Mouse (Mus musculus) neural tube, embryonic 11.5 days (tissue): ENCODE measurements at regions not wholly inside any gene's neighbourhood (a gene's known extent, or its start where the extent isn't known, plus 50 kb on each side); places are given as distances from the start of the nearest gene placed in this dataset.
"Not testable (repeated sequence)": the region's sequence is repeated elsewhere in the genome, so short reads cannot be mapped to it uniquely, and the experiment has no call there.

ENCODE experiments used
- ATAC-seq: fragments of 200-750 bp; cut with Nextera tagmentation; 2 replicates; pipeline ENCODE4 v1.8.0; 2017; ENCODE audit warnings: moderate number of reproducible peaks, mild to moderate bottlenecking, moderate TSS enrichment, moderate library complexity; ENCODE audit not compliant: insufficient read depth, low FRiP score, low TSS enrichment
- DNase-seq: peaks from one replicate; pipeline ENCODE4 v3.0.0-alpha.2; 2015; ENCODE audit warnings: low spot score
- H3K27ac ChIP-seq: fragments of 300-500 bp; sonication (generic); 2 replicates; pipeline ENCODE4 v1.5.1; 2014; ENCODE audit warnings: low read depth, mild to moderate bottlenecking, low read length
- H3K27me3 ChIP-seq: fragments of 300-500 bp; sonication (generic); 2 replicates; pipeline ENCODE4 v1.6.1; 2014; ENCODE audit warnings: mild to moderate bottlenecking, low read length, mixed read lengths; ENCODE audit not compliant: control insufficient read depth, insufficient read depth
- H3K36me3 ChIP-seq: fragments of 300-500 bp; sonication (generic); 2 replicates; pipeline ENCODE4 v1.6.1; 2014; ENCODE audit warnings: mild to moderate bottlenecking, low read length, moderate library complexity, mixed read lengths; ENCODE audit not compliant: control insufficient read depth, insufficient read depth
- H3K4me1 ChIP-seq: fragments of 300-500 bp; sonication (generic); 2 replicates; pipeline ENCODE4 v1.6.1; 2014; ENCODE audit warnings: low read length, mixed read lengths; ENCODE audit not compliant: control insufficient read depth, insufficient read depth
- H3K4me2 ChIP-seq: fragments of 300-500 bp; sonication (generic); 2 replicates; pipeline ENCODE4 v1.6.1; 2014; ENCODE audit warnings: low read depth, mild to moderate bottlenecking, moderate library complexity
- H3K4me3 ChIP-seq: fragments of 300-500 bp; sonication (generic); 2 replicates; pipeline ENCODE4 v1.5.1; 2014; ENCODE audit warnings: low read depth, low read length
- H3K9ac ChIP-seq: fragments of 300-500 bp; sonication (generic); 2 replicates; pipeline ENCODE4 v1.6.1; 2014; ENCODE audit warnings: mild to moderate bottlenecking, low read length
- H3K9me3 ChIP-seq: fragments of 300-500 bp; sonication (generic); 2 replicates; pipeline ENCODE4 v1.6.1; 2016; ENCODE audit warnings: low read length; ENCODE audit not compliant: control insufficient read depth
- WGBS: fragments of 180-500 bp; shearing (Covaris S2); extraction: QIAGEN DNeasy Blood & Tissue Kit; methylation state at CpG from one replicate; pipeline ENCODE4 v1.1.7; 2014; 5-methylcytosine and 5-hydroxymethylcytosine counted together

DNA sequence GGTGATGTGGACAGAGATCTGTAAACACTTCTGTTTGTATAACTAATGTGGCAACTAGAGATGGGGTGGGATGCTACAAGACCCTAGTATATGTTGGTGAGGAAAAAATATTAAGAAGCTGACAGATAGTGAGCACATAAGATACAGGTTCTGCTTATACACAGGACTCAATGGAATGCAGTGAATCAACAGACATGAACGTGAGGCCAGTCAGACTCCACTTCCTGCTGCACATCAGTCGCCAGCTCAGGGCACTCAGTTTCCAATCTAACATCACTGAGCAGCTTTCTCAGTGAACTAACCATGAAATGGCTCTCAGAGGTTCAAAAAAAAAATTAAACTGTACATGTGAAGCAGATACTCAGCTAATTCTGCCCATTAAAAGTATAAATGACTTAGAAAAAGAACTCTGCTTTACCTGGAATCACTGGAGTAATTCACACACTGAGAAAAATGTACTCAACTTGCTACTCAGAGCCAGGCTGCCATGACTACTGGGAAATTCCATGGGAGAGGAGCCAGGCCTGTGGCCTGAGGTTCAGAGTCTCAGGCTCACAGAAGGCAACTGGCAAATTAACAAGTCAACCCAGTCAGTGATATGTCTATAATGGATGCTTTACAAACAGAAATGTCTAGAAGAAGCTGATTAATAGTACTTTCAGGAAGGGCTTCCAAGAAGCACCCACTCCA, 170.9 kb upstream of the Tbl1xr1 start:
- no peak overlapping the region for H3K9ac ChIP-seq
- DNase-seq (no peak), ATAC-seq (no peak)
- H3K27ac ChIP-seq = no peak overlapping the region
- no peaks in the 10 kb centered on the region for H3K4me1 ChIP-seq
- H3K36me3 ChIP-seq = no peaks in the 10 kb centered on the region
- H3K4me2 ChIP-seq = no peak overlapping the region
- H3K4me3 ChIP-seq = no peak overlapping the region
- H3K9me3 ChIP-seq = no peaks in the 10 kb centered on the region
- WGBS = 68% methylated on average over 2 of the region's 2 CpGs
- no peaks in the 10 kb centered on the region for H3K27me3 ChIP-seq

DNA sequence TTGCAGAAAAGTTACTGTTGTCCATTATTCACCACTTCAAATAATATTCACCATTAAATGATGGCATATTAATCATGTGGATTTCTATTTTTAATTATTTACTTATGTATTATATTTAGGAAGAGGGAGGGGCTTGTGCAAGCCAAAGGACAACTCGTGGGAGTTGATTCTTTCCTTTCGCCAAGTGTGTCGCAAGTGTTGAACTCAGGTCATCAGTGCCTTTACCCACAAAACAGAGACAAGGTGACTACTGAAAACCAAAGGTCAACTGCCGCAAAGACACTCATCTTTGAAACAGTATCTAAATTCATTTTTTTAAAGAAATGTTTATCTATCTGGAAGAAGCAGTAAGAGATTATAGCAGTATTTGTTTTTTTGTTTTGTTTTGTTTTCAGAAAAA, 167.6 kb upstream of the Tbl1xr1 start:
- WGBS = 90% methylated on average over 4 of the region's 4 CpGs
- no peaks in the 10 kb centered on the region for H3K9me3 ChIP-seq
- no peaks in the 10 kb centered on the region for H3K4me1 ChIP-seq
- no peak overlapping the region for H3K9ac ChIP-seq
- no peak overlapping the region for H3K4me3 ChIP-seq
- H3K4me2 ChIP-seq = no peak overlapping the region
- H3K36me3 ChIP-seq = no peaks in the 10 kb centered on the region
- H3K27ac ChIP-seq = no peak overlapping the region
- DNase-seq = no peak
- no peaks in the 10 kb centered on the region for H3K27me3 ChIP-seq
- no peak for ATAC-seq

DNA sequence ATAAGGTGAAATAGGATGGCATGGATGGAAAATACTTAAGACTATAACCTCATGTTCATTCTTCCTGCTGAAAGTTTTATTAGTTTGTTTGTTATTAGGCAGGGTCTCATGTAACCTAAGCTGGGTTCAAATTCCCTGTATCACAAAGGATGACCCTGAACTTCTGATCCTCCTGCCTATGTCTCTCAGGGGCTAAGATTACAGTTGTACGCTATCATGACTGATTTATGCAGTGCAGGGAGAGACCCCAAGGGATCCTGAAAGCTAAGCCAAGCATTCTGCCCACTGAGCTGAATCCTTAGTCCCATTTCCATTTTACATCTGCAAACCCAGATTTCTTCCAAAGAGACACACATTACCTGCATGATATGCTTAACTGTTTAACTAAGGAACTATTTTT, 166.4 kb upstream of the Tbl1xr1 start:
- DNase-seq (no peak), ATAC-seq (no peak)
- Histone ChIP-seq H3K4me1 (no peaks in the 10 kb centered on the region), H3K36me3 (no peaks in the 10 kb centered on the region), H3K27me3 (no peaks in the 10 kb centered on the region), H3K4me3 (no peak overlapping the region), H3K9me3 (no peaks in the 10 kb centered on the region), H3K4me2 (no peak overlapping the region), H3K9ac (no peak overlapping the region), H3K27ac (no peak overlapping the region)
- WGBS = 56% methylated on average over 1 of the region's 1 CpGs

DNA sequence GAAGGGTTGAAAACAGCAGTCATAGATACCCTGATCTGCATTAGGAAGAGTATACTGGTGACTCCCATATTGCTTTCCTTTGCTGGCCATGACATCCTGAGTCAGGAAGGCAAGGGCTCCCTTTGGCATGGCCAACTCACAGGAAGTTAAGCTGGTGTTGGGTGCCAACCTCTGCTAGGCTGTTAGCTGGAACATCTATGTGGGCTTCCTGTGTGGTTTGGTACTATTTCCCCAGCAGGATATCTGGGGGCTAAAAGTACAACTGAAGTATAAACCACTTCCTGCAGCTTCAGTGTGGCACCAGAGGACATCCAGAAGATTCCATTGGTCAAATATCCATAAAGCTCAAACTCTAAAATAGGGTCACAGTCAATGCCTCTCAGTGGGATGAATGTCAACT, 165.4 kb upstream of the Tbl1xr1 start:
- no peaks in the 10 kb centered on the region for H3K27me3 ChIP-seq
- H3K27ac ChIP-seq = no peak overlapping the region
- H3K4me3 ChIP-seq = no peak overlapping the region
- H3K36me3 ChIP-seq = no peaks in the 10 kb centered on the region
- DNase-seq (no peak), ATAC-seq (no peak)
- H3K9me3 ChIP-seq = no peaks in the 10 kb centered on the region
- H3K4me1 ChIP-seq = no peaks in the 10 kb centered on the region
- no peak overlapping the region for H3K9ac ChIP-seq
- H3K4me2 ChIP-seq = no peak overlapping the region

DNA sequence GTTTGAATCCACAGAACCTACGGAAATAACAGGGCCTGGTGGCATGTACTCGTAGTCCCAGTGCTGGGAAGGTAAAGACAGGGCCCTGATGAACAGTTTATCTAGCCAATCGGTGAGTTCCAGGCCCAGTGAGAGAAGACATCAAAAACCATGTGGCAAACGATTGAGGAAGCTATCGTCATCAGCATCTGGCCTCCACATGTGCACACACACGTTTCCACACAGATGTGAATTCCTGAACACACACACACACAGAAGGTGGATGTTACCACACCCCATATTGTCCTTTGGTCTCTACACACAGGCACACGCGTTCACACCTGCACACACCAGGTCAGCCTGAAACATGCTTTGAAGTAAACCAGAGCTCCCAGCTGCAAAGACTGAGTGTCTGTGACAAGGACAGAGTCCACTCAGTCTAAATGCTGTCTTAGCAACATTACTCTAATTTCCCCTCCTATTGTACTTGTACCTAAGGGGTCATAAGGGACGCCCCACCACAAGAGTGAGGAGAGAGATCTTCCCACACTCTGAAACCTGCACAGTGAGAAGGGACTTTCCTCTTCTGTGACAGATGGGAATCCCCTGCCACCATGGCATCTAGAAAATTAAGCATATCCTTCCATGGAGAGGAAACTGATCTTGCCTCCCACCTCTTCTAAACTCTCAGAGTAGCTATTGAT, 159.1 kb upstream of the Tbl1xr1 start:
- WGBS = 71% methylated on average over 9 of the region's 9 CpGs
- no peaks in the 10 kb centered on the region for H3K9me3 ChIP-seq

DNA sequence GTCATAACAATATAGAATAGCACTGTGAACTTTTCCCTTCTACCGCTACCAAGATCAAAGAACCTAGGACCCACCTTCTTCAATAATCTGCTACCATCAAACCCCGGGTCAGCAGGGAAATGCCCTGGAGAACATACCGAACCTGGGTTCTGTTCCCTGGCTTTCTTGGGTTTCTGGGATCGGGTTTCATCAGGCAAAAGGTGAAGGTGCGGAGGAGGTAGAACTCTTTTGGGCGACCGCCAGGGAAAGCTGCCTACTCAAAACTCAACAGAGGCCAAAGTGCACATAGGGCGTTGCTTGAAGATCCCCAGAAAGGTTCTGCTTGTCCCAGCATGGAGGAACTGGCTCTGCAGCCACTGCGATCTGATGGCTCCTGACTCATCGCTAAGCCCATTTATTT, 158.0 kb upstream of the Tbl1xr1 start:
- WGBS = 91% methylated on average over 10 of the region's 10 CpGs
- no peak for ATAC-seq
- Histone ChIP-seq H3K9me3 (no peaks in the 10 kb centered on the region), H3K36me3 (no peaks in the 10 kb centered on the region), H3K4me2 (no peak overlapping the region), H3K27ac (no peak overlapping the region), H3K9ac (no peak overlapping the region), H3K4me1 (no peaks in the 10 kb centered on the region), H3K27me3 (no peaks in the 10 kb centered on the region), H3K4me3 (no peak overlapping the region)
- DNase-seq = no peak

More for the DNA sequence above, 159.1 kb upstream of the Tbl1xr1 start:
- ATAC-seq (no peak), DNase-seq (no peak)
- Histone ChIP-seq H3K27ac (no peak overlapping the region), H3K27me3 (no peaks in the 10 kb centered on the region), H3K36me3 (no peaks in the 10 kb centered on the region), H3K4me2 (no peak overlapping the region), H3K4me1 (no peaks in the 10 kb centered on the region), H3K9ac (no peak overlapping the region), H3K4me3 (no peak overlapping the region)

DNA sequence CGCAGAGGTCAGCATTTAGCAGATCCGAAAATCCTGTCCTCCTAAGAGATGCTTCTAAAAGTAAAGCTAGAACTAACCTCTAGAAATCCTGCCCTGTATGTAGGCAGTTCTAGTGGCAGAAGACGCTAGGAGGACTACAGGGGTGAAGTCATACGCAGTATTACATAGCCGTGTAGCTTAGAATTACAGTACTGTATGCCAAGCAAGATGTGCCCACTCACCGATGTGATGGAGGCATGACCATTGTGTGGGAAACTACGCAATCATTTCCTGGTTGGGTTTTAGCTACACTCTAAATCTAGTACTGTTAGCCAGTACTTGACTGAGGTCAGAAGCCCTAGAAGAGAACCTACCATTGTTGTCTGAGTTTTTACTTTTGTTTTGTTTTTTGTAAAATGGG, 156.5 kb upstream of the Tbl1xr1 start:
- DNase-seq = no peak
- WGBS = 94% methylated on average over 7 of the region's 7 CpGs
- H3K4me3 ChIP-seq = no peak overlapping the region
- H3K4me1 ChIP-seq = no peaks in the 10 kb centered on the region
- ATAC-seq = no peak
- no peak overlapping the region for H3K4me2 ChIP-seq
- no peak overlapping the region for H3K27ac ChIP-seq
- H3K36me3 ChIP-seq = no peaks in the 10 kb centered on the region
- H3K9ac ChIP-seq = no peak overlapping the region
- no peaks in the 10 kb centered on the region for H3K27me3 ChIP-seq
- H3K9me3 ChIP-seq = no peaks in the 10 kb centered on the region

DNA sequence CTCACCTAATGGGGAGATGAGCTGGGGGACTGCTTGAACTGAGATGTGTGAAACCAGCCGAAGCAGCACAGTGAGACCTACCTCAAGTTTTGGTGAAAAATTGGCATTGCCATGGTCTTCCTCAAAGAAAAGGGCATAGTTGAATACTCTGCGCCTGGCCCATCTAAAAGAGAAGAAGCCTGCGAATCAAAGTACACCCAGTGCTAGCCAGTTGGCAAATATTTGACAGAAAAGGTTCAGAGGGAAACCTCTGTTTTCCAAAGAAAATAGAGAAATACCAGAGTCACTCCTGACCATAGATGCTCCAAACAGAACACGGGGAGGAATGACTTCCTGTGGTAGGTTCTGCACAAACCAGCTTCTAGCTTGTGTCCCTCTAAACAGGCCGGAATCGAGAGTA, 144.5 kb upstream of the Tbl1xr1 start:
- Histone ChIP-seq H3K27ac (no peak overlapping the region), H3K36me3 (no peaks in the 10 kb centered on the region), H3K9me3 (no peaks in the 10 kb centered on the region), H3K4me2 (no peak overlapping the region), H3K4me3 (no peak overlapping the region), H3K27me3 (no peaks in the 10 kb centered on the region), H3K4me1 (peaks cover 11% of the 10 kb centered on the region), H3K9ac (no peak overlapping the region)
- WGBS = 96% methylated on average over 6 of the region's 6 CpGs
- ATAC-seq (no peak), DNase-seq (no peak)

DNA sequence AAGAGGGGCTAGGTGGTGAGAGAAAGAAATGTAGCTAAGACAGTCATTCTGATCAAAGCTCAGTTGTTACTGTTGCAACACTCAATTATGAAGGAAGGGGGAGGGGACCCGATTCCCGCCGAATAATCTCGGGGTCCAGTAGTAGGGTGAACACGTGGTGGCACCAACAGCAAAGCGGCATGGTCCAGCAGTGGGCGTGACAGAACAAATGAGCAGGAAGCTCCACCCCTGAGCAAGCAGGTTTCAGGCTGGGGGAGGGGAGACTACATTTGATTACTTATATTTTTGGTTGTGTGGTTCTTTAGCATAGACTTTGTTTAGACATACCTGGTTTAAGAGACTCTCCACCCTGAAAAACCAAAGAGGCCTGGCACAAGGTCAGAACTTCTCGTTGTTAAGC, 143.8 kb upstream of the Tbl1xr1 start:
- ATAC-seq, H3K27ac ChIP-seq, H3K4me3 ChIP-seq, H3K36me3 ChIP-seq, H3K9me3 ChIP-seq, H3K9ac ChIP-seq, DNase-seq, H3K4me2 ChIP-seq, H3K27me3 ChIP-seq: not testable (repeated sequence)
- WGBS = 84% methylated on average over 8 of the region's 8 CpGs
- H3K4me1 ChIP-seq = peaks cover 18% of the 10 kb centered on the region
